Mouse (Mus musculus) heart, postnatal 0 days (tissue): Measurements from ENCODE around the gene Stxbp6. TPM values are rescaled to one million over a fixed set of nuclear protein-coding genes. Genes with fewer than 3 reads are reported as not detected.
A peak's percentile ranks its signal among the peaks of the same experiment; 100 is the strongest.

ENCODE experiments used
- ATAC-seq: fragments of 200-750 bp; cut with Nextera tagmentation; 2 replicates; pipeline ENCODE4 v1.8.0; 2017; ENCODE audit warnings: low read depth, moderate number of reproducible peaks, moderate library complexity; ENCODE audit not compliant: insufficient read depth
- DNase-seq: peaks from one replicate; pipeline ENCODE4 v3.0.0-alpha.2; 2016; ENCODE audit warnings: low spot score
- H3K27ac ChIP-seq: fragments of 300-500 bp; sonication (generic); 2 replicates; pipeline ENCODE4 v1.5.1; 2014; ENCODE audit warnings: low read depth, mild to moderate bottlenecking
- H3K27me3 ChIP-seq: fragments of 300-500 bp; sonication (generic); 2 replicates; pipeline ENCODE4 v1.6.1; 2014; ENCODE audit warnings: low read length, mixed read lengths; ENCODE audit not compliant: control insufficient read depth, insufficient read depth
- H3K36me3 ChIP-seq: fragments of 300-500 bp; sonication (generic); replicated peaks from 2 replicates; pipeline ENCODE4 v1.6.1; 2014; ENCODE audit warnings: low read length, mixed read lengths; ENCODE audit not compliant: control insufficient read depth, insufficient read depth
- H3K4me1 ChIP-seq: fragments of 300-500 bp; sonication (generic); 2 replicates; pipeline ENCODE4 v1.6.1; 2014; ENCODE audit warnings: antibody characterized with exemption; ENCODE audit not compliant: control insufficient read depth, insufficient read depth
- H3K4me2 ChIP-seq: fragments of 300-500 bp; sonication (generic); 2 replicates; pipeline ENCODE4 v1.6.1; 2014; ENCODE audit warnings: low read depth, mild to moderate bottlenecking, low read length, moderate library complexity
- H3K4me3 ChIP-seq: fragments of 300-500 bp; sonication (generic); 2 replicates; pipeline ENCODE4 v1.5.1; 2014; ENCODE audit warnings: low read depth, low read length
- H3K9ac ChIP-seq: fragments of 300-500 bp; sonication (generic); replicated peaks from 2 replicates; pipeline ENCODE4 v1.6.1; 2014; ENCODE audit warnings: low read depth, low read length, mixed read lengths
- H3K9me3 ChIP-seq: fragments of 300-500 bp; sonication (generic); replicated peaks from 2 replicates; pipeline ENCODE4 v1.6.1; 2016; ENCODE audit warnings: low read length; ENCODE audit not compliant: control insufficient read depth
- CTCF ChIP-seq: IDR thresholded peaks from 2 replicates; pipeline ENCODE4 v1.5.1; 2016; ENCODE audit warnings: antibody characterized with exemption, control low read depth, low read depth
- EP300 ChIP-seq: IDR thresholded peaks from 2 replicates; pipeline ENCODE4 v1.6.1; 2016; ENCODE audit warnings: antibody characterized with exemption, low read depth
- WGBS: fragments of 180-500 bp; shearing (Covaris S2); extraction: QIAGEN DNeasy Blood & Tissue Kit; methylation state at CpG from one replicate; pipeline ENCODE4 v1.1.7; 2014; 5-methylcytosine and 5-hydroxymethylcytosine counted together
- polyA plus RNA-seq: library from polyadenylated mRNA; unstranded; fragments of >200 nt; fragmentation: Nextera tagmentation; extraction: Ambion mirVana; gene quantifications from 2 replicates; pipeline ENCODE4 v1.2.1, GENCODE M21; 2015
- total RNA-seq: library from RNA; depleted of rRNA; stranded (reverse); fragments of >200 nt; gene quantifications from 2 replicates; pipeline ENCODE4 v1.2.3, GENCODE M21; 2014; ENCODE audit warnings: low replicate concordance

Stxbp6 gene
- total and polyA plus RNA-seq, 2 experiments from 2014 or later, result 8.0 to 9.1 TPM

DNA sequence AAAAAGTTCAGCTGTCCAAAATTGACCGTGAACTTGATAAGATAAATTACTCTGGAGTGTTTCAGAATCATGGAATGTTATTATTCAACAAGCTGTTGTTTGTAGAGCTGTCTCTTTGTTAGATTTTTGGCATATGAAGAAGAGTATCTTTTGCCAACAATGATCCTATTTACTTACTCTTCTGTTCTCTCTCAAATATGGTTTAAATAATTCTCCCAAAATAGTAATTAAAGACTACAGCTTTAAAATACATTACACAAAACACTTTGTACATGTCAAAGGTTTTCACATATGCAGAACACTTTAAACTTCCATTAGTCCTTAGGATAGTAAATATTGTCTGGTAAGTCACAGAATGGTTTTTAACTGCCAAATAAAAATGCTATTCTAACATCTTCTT lies 29.9 kb downstream of the Stxbp6 start:
- WGBS, result 38% methylated on average over 1 of the region's 1 CpGs
- ATAC-seq (no peak), DNase-seq (no peak)
- Histone ChIP-seq H3K27ac (no peak overlapping the region), H3K4me1 (peaks cover 20% of the 10 kb centered on the region), H3K27me3 (no peaks in the 10 kb centered on the region), H3K4me2 (no peak overlapping the region), H3K9ac (no peak overlapping the region), H3K4me3 (no peak overlapping the region), H3K9me3 (no peaks in the 10 kb centered on the region), H3K36me3 (no peaks in the 10 kb centered on the region)
- no peak for TF ChIP-seq EP300
- TF ChIP-seq CTCF, result no peak

DNA sequence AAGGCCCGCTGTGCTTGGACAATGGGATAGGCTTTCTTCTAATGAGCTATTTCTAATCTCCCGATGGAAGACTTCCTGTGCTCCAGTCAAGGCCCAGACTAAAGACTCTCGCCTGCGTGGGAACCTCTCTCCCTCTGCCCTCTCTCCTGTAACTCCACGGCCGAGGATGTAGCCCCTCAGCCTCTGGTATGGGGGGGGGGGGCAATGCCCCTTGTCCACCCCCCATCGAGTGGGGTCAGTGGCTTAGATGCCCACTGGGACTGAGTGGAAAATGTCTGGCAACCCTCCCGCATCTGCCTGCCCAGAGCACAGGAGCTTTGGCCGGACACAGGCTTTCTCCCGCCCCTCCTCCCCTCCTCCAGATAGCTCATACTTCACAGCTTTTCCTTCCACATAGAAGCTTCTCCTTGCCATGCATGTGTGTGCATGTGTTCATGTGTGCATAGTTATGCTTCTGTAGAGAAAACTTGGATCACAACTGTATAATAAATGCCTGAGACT lies 31.9 kb downstream of the Stxbp6 start:
- ATAC-seq (peak; percentile 27; the same call in 1 of the 2 replicates), DNase-seq (no peak)
- no peak overlapping the region for H3K4me2 ChIP-seq
- H3K36me3 ChIP-seq, result no peaks in the 10 kb centered on the region
- peaks cover 20% of the 10 kb centered on the region for H3K4me1 ChIP-seq
- H3K4me3 ChIP-seq, result no peak overlapping the region
- H3K27ac ChIP-seq, result peak overlapping the region; percentile 78
- 34% methylated on average over 10 of the region's 10 CpGs for WGBS
- H3K9ac ChIP-seq, result no peak overlapping the region
- no peaks in the 10 kb centered on the region for H3K27me3 ChIP-seq
- TF ChIP-seq EP300, result no peak
- no peak for TF ChIP-seq CTCF
- H3K9me3 ChIP-seq, result no peaks in the 10 kb centered on the region

DNA sequence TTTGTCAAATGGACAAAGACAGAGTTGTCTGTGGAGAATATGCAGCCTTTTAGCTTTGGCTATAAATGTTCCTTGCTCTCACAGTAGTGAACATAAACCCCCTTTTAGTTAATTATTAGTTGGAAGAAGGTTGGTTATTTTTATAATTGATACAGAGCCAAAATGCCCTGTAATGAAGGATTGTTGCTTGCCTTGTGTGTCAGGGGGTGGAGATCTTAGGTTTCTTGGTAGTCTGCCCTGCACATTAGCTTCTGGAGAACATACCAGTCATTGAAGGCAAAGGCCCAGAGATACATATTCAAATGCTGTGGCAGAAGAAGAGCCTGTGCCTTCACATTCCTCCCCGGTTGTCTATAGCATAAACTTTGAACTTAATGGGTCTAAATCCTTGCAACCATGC lies 37.0 kb downstream of the Stxbp6 start:
- no peak overlapping the region for H3K27ac ChIP-seq
- H3K4me1 ChIP-seq, result peaks cover 7% of the 10 kb centered on the region
- H3K9ac ChIP-seq, result no peak overlapping the region
- no peaks in the 10 kb centered on the region for H3K36me3 ChIP-seq
- ATAC-seq, result no peak
- no peaks in the 10 kb centered on the region for H3K9me3 ChIP-seq
- H3K27me3 ChIP-seq, result no peaks in the 10 kb centered on the region
- WGBS, result 76% methylated on average over 1 of the region's 1 CpGs
- no peak for DNase-seq
- TF ChIP-seq CTCF (no peak), EP300 (no peak)
- no peak overlapping the region for H3K4me2 ChIP-seq
- no peak overlapping the region for H3K4me3 ChIP-seq

DNA sequence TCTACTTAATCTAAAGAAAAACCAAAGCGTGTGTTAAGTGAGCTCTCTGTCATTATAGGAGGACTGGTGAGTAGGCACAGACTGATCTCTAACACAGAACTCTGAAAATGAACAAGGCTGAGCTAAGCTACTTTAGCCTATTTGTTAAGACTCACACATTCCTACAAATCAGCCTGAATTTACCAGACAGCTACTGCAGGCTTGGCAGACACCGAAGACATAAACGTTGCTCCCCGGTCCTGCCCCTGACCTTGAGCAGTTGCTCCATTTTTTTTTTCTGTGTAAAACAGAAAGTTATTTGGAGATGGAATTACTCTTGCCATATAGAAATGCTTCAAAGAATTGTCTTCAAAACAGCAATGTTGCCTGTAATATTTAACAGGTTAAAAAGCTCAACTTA lies 37.4 kb downstream of the Stxbp6 start:
- WGBS, result 60% methylated on average over 4 of the region's 4 CpGs
- Histone ChIP-seq H3K27me3 (no peaks in the 10 kb centered on the region), H3K4me3 (no peak overlapping the region), H3K27ac (no peak overlapping the region), H3K4me1 (peaks cover 3% of the 10 kb centered on the region; the same call in 1 of the 2 replicates), H3K9me3 (no peaks in the 10 kb centered on the region), H3K36me3 (no peaks in the 10 kb centered on the region), H3K9ac (no peak overlapping the region), H3K4me2 (no peak overlapping the region)
- no peak for ATAC-seq
- no peak for TF ChIP-seq CTCF
- no peak for TF ChIP-seq EP300
- DNase-seq, result no peak

DNA sequence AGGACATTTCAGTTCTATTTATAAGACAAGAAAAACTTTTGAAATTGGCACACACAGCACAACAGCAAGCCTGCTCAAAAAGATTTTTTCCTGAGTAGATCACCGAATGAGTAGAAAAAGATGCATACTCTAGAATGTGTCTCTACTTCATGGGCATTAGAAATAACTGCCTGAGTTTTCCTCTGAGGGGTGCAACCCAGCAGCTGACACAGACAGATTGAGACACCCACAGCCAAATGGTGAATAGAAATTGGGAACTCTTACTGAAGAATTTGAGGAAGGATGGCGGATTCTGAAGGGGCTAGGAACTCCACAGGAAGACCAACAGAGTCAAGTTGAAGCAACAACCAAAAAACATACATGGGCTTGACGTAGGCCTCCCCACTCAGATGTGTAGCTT lies 43.8 kb downstream of the Stxbp6 start:
- DNase-seq, result no peak
- WGBS, result 86% methylated on average over 3 of the region's 3 CpGs
- TF ChIP-seq CTCF (no peak), EP300 (no peak)
- Histone ChIP-seq H3K9ac (no peak overlapping the region), H3K27me3 (no peaks in the 10 kb centered on the region), H3K36me3 (no peaks in the 10 kb centered on the region), H3K9me3 (no peaks in the 10 kb centered on the region), H3K27ac (no peak overlapping the region), H3K4me3 (no peak overlapping the region), H3K4me2 (no peak overlapping the region), H3K4me1 (peaks cover 19% of the 10 kb centered on the region)
- no peak for ATAC-seq

DNA sequence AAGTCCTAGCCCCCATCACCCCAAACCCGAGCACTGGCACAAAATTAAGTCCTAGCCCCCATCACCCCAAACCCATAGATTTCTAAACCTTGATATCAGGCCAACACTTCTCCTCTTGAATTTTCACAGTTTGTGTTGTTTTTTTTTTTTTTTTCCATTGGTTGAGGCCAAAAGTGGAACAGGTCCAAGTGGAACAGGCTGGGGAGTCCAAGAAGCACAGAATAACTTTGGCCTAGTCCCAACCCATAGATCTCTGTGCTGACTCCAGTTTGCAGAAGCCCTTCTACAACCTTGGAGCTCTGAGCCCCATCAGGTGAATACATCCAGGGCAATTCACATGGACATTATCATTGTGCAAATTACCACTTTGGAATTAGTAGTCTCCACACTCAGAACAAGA lies 48.2 kb downstream of the Stxbp6 start:
- H3K27me3 ChIP-seq, result no peaks in the 10 kb centered on the region
- no peaks in the 10 kb centered on the region for H3K9me3 ChIP-seq
- no peaks in the 10 kb centered on the region for H3K36me3 ChIP-seq
- H3K4me2 ChIP-seq, result no peak overlapping the region
- no peak overlapping the region for H3K27ac ChIP-seq
- H3K9ac ChIP-seq, result no peak overlapping the region
- peaks cover 24% of the 10 kb centered on the region for H3K4me1 ChIP-seq
- 48% methylated on average over 1 of the region's 1 CpGs for WGBS
- DNase-seq, result no peak
- H3K4me3 ChIP-seq, result no peak overlapping the region
- ATAC-seq, result no peak
- no peak for TF ChIP-seq EP300
- TF ChIP-seq CTCF, result no peak
